Mouse (Mus musculus): Measurements from ENCODE around the gene Cacng6. TPM values are rescaled to one million over a fixed set of nuclear protein-coding genes. Genes with fewer than 3 reads are reported as not detected.

The Cacng6 gene
- polyA plus RNA-seq, 1 experiment: 0.15 TPM

- H3K27ac ChIP-seq (ENCODE audit: insufficient read depth, low read length): no peak overlapping the region
- H3K4me1 ChIP-seq (ENCODE audit: control insufficient read depth, insufficient read depth, insufficient read length): no peaks in the 10 kb centered on the region
- no peaks in the 10 kb centered on the region for H3K27me3 ChIP-seq (ENCODE audit: control insufficient read depth, insufficient read depth, low read length)
- no peak for TF ChIP-seq POLR2A (IDR thresholded peaks at IDR 0.05; ENCODE audit: low read depth, low read length)
- TF ChIP-seq CTCF (IDR thresholded peaks at IDR 0.05; ENCODE audit: extremely low read depth, insufficient read depth, insufficient read length, insufficient replicate concordance): no peak
- no peak overlapping the region for H3K4me3 ChIP-seq (ENCODE audit: extremely low read depth, insufficient read depth, insufficient read length)
- DNase-seq (ENCODE audit: low read depth in 1 of 2, low spot score in 2 of 2): no peak
- no peaks in the 10 kb centered on the region for H3K36me3 ChIP-seq (ENCODE audit: control insufficient read depth, insufficient read depth, low read length)
Measured at GRCm38 (mm10) chr7:3399937-3400336, 24.1 kb upstream of the Cacng6 start.

- WGBS: 10% methylated on average over 11 of the region's 11 CpGs
- Histone ChIP-seq H3K27ac (ENCODE audit: insufficient read depth, low read length) (no peak overlapping the region), H3K4me3 (ENCODE audit: extremely low read depth, insufficient read depth, insufficient read length) (no peak overlapping the region), H3K4me1 (ENCODE audit: control insufficient read depth, insufficient read depth, insufficient read length) (peaks cover 3% of the 10 kb centered on the region), H3K36me3 (ENCODE audit: control insufficient read depth, insufficient read depth, low read length) (no peaks in the 10 kb centered on the region), H3K27me3 (ENCODE audit: control insufficient read depth, insufficient read depth, low read length) (peaks cover 13% of the 10 kb centered on the region)
- no peak for TF ChIP-seq CTCF (IDR thresholded peaks at IDR 0.05; ENCODE audit: extremely low read depth, insufficient read depth, insufficient read length, insufficient replicate concordance)
- no peak for TF ChIP-seq POLR2A (IDR thresholded peaks at IDR 0.05; ENCODE audit: low read depth, low read length)
- DNase-seq (ENCODE audit: low read depth in 1 of 2, low spot score in 2 of 2): no peak
Measured at GRCm38 (mm10) chr7:3409729-3410520, 14.1 kb upstream of the Cacng6 start.

- no peak for DNase-seq (ENCODE audit: low read depth in 1 of 2, low spot score in 2 of 2)
- H3K36me3 ChIP-seq (ENCODE audit: control insufficient read depth, insufficient read depth, low read length): no peaks in the 10 kb centered on the region
- H3K4me3 ChIP-seq (ENCODE audit: extremely low read depth, insufficient read depth, insufficient read length): peak overlapping the region; percentile 41; the same call in 1 of the 2 replicates
- H3K27me3 ChIP-seq (ENCODE audit: control insufficient read depth, insufficient read depth, low read length): peaks cover 25% of the 10 kb centered on the region
- TF ChIP-seq CTCF (IDR thresholded peaks at IDR 0.05; ENCODE audit: extremely low read depth, insufficient read depth, insufficient read length, insufficient replicate concordance) (no peak), POLR2A (IDR thresholded peaks at IDR 0.05; ENCODE audit: low read depth, low read length) (no peak)
- no peak overlapping the region for H3K27ac ChIP-seq (ENCODE audit: insufficient read depth, low read length)
- H3K4me1 ChIP-seq (ENCODE audit: control insufficient read depth, insufficient read depth, insufficient read length): peaks cover 4% of the 10 kb centered on the region
- 4% methylated on average over 33 of the region's 33 CpGs for WGBS
Measured at GRCm38 (mm10) chr7:3411160-3411941, 12.6 kb upstream of the Cacng6 start.

- 6% methylated on average over 20 of the region's 20 CpGs for WGBS
- peaks cover 27% of the 10 kb centered on the region for H3K27me3 ChIP-seq (ENCODE audit: control insufficient read depth, insufficient read depth, low read length)
- 0 out of 2 replicates have a peak overlapping the region, but pooled peaks have one; percentile 18 for H3K27ac ChIP-seq (ENCODE audit: insufficient read depth, low read length)
- peaks cover 4% of the 10 kb centered on the region for H3K4me1 ChIP-seq (ENCODE audit: control insufficient read depth, insufficient read depth, insufficient read length)
- no peaks in the 10 kb centered on the region for H3K36me3 ChIP-seq (ENCODE audit: control insufficient read depth, insufficient read depth, low read length)
- peak in 1 of 2 experiments; percentile 22 for DNase-seq (ENCODE audit: low read depth in 1 of 2, low spot score in 2 of 2)
- peak overlapping the region; percentile 20; the same call in 1 of the 2 replicates for H3K4me3 ChIP-seq (ENCODE audit: extremely low read depth, insufficient read depth, insufficient read length)
- TF ChIP-seq CTCF (IDR thresholded peaks at IDR 0.05; ENCODE audit: extremely low read depth, insufficient read depth, insufficient read length, insufficient replicate concordance) (no peak), POLR2A (IDR thresholded peaks at IDR 0.05; ENCODE audit: low read depth, low read length) (no peak)
Measured at GRCm38 (mm10) chr7:3412036-3412435, 12.0 kb upstream of the Cacng6 start.

- 3% methylated on average over 47 of the region's 47 CpGs for WGBS
- Histone ChIP-seq H3K27me3 (ENCODE audit: control insufficient read depth, insufficient read depth, low read length) (peaks cover 27% of the 10 kb centered on the region), H3K4me3 (ENCODE audit: extremely low read depth, insufficient read depth, insufficient read length) (peak overlapping the region; percentile 38; the same call in 1 of the 2 replicates), H3K36me3 (ENCODE audit: control insufficient read depth, insufficient read depth, low read length) (no peaks in the 10 kb centered on the region), H3K27ac (ENCODE audit: insufficient read depth, low read length) (no peak overlapping the region), H3K4me1 (ENCODE audit: control insufficient read depth, insufficient read depth, insufficient read length) (peaks cover 4% of the 10 kb centered on the region)
- DNase-seq (ENCODE audit: low read depth in 1 of 2, low spot score in 2 of 2): no peak
- TF ChIP-seq CTCF (IDR thresholded peaks at IDR 0.05; ENCODE audit: extremely low read depth, insufficient read depth, insufficient read length, insufficient replicate concordance) (no peak), POLR2A (IDR thresholded peaks at IDR 0.05; ENCODE audit: low read depth, low read length) (no peak)
Measured at GRCm38 (mm10) chr7:3414888-3415287, 9.1 kb upstream of the Cacng6 start.

GRCm38 (mm10) chr7:3415378-3415777, 8.6 kb upstream of the Cacng6 start:
- no peak for TF ChIP-seq POLR2A (IDR thresholded peaks at IDR 0.05; ENCODE audit: low read depth, low read length)
- TF ChIP-seq CTCF (IDR thresholded peaks at IDR 0.05; ENCODE audit: extremely low read depth, insufficient read depth, insufficient read length, insufficient replicate concordance): no peak
- peaks cover 27% of the 10 kb centered on the region for H3K27me3 ChIP-seq (ENCODE audit: control insufficient read depth, insufficient read depth, low read length)
- DNase-seq (ENCODE audit: low read depth in 1 of 2, low spot score in 2 of 2): no peak
- 3% methylated on average over 30 of the region's 60 CpGs for WGBS
- H3K4me3 ChIP-seq (ENCODE audit: extremely low read depth, insufficient read depth, insufficient read length): no peak overlapping the region; the same call in 1 of the 2 replicates
- H3K36me3 ChIP-seq (ENCODE audit: control insufficient read depth, insufficient read depth, low read length): no peaks in the 10 kb centered on the region
- H3K4me1 ChIP-seq (ENCODE audit: control insufficient read depth, insufficient read depth, insufficient read length): peaks cover 4% of the 10 kb centered on the region
- no peak overlapping the region for H3K27ac ChIP-seq (ENCODE audit: insufficient read depth, low read length)

All from spleen, adult 2 months (tissue).